Mouse (Mus musculus) limb, embryonic 11.5 days (tissue): ENCODE measurements at regions not wholly inside any gene's neighbourhood (a gene's known extent, or its start where the extent isn't known, plus 50 kb on each side); places are given as distances from the start of the nearest gene placed in this dataset.

ENCODE experiments used
- ATAC-seq: fragments of 200-750 bp; cut with Nextera tagmentation; 2 replicates; pipeline ENCODE4 v1.8.0; 2017; ENCODE audit warnings: low read depth; ENCODE audit not compliant: insufficient number of reproducible peaks, low FRiP score, low TSS enrichment
- DNase-seq: peaks from one replicate; pipeline ENCODE4 v3.0.0-alpha.2; 2015; ENCODE audit warnings: low spot score
- H3K27ac ChIP-seq: fragments of 300-500 bp; sonication (generic); replicated peaks from 2 replicates; pipeline ENCODE4 v1.5.1; 2014; ENCODE audit warnings: low read depth, mild to moderate bottlenecking, low read length
- H3K27me3 ChIP-seq: fragments of 300-500 bp; sonication (generic); 2 replicates; pipeline ENCODE4 v1.6.1; 2014; ENCODE audit warnings: mild to moderate bottlenecking, low read length, mixed read lengths; ENCODE audit not compliant: control insufficient read depth, insufficient read depth
- H3K36me3 ChIP-seq: fragments of 300-500 bp; sonication (generic); 2 replicates; pipeline ENCODE4 v1.6.1; 2014; ENCODE audit warnings: mild to moderate bottlenecking, low read length, moderate library complexity, mixed read lengths; ENCODE audit not compliant: control insufficient read depth, insufficient read depth
- H3K4me1 ChIP-seq: fragments of 300-500 bp; sonication (generic); 2 replicates; pipeline ENCODE4 v1.6.1; 2014; ENCODE audit warnings: low read length, mixed read lengths; ENCODE audit not compliant: control insufficient read depth, insufficient read depth
- H3K4me2 ChIP-seq: fragments of 300-500 bp; sonication (generic); 2 replicates; pipeline ENCODE4 v1.6.1; 2014; ENCODE audit warnings: low read depth, mild to moderate bottlenecking, moderate library complexity; ENCODE audit not compliant: severe bottlenecking
- H3K4me3 ChIP-seq: fragments of 300-500 bp; sonication (generic); 2 replicates; pipeline ENCODE4 v1.5.1; 2014; ENCODE audit warnings: low read depth, low read length
- H3K9ac ChIP-seq: fragments of 300-500 bp; sonication (generic); 2 replicates; pipeline ENCODE4 v1.6.1; 2014; ENCODE audit warnings: mild to moderate bottlenecking, low read length
- H3K9me3 ChIP-seq: fragments of 300-500 bp; sonication (generic); 2 replicates; pipeline ENCODE4 v1.6.1; 2016; ENCODE audit warnings: low read length; ENCODE audit not compliant: control insufficient read depth
- WGBS: fragments of 180-500 bp; shearing (Covaris S2); extraction: QIAGEN DNeasy Blood & Tissue Kit; methylation state at CpG from one replicate; pipeline ENCODE4 v1.1.7; 2014; 5-methylcytosine and 5-hydroxymethylcytosine counted together

DNA sequence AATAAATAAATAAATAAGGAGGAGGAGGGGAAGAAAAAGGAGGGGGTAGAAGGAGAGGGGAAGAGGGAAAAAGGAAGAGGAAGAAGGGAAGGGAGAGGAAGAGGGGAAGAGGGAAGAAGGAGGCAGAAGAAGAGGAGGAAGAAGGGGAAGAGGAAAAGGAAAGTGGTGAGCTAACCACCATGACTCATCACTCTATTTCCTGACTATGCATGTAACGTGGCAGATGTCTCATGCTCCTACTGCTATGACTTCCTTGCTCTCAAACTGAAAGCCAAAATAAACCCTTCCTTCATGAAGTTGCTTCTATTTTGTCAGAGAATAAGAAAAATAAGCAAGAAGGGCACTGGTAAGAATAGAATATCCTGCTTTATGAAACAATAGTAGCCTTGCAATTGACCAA lies 242.1 kb upstream of the Rack1 start:
- H3K4me3 ChIP-seq: no peak overlapping the region
- H3K4me1 ChIP-seq: no peaks in the 10 kb centered on the region
- H3K27me3 ChIP-seq: no peaks in the 10 kb centered on the region
- no peak overlapping the region for H3K27ac ChIP-seq
- 82% methylated on average over 1 of the region's 1 CpGs for WGBS
- ATAC-seq (no peak), DNase-seq (no peak)
- H3K36me3 ChIP-seq: no peaks in the 10 kb centered on the region
- H3K9ac ChIP-seq: no peak overlapping the region
- no peaks in the 10 kb centered on the region for H3K9me3 ChIP-seq
- no peak overlapping the region for H3K4me2 ChIP-seq

DNA sequence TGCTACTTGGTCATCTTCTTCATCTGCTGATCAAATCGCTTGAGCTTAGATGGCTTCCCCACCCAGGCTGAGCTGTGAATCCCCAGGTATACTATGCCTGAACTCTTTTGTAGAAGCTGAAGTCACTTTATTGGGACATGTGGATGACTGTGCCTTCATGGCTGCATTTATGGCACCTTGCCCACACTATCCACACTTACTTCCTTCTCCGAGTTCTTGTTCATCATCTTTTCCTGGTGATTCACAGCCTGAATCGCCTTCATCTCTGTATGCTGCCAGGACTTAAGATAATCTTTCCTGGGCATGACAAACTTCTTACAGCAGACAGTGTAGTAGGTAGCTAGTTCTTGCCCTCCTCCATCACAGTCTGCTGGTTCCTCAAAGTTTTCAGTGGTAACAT lies 248.1 kb upstream of the Rack1 start:
- 89% methylated on average over 3 of the region's 3 CpGs for WGBS

GRCm38 (mm10) chr11:48551201-48551600 lies 248.9 kb upstream of the Rack1 start:
- Histone ChIP-seq H3K4me1 (no peaks in the 10 kb centered on the region), H3K27me3 (no peaks in the 10 kb centered on the region), H3K9me3 (no peaks in the 10 kb centered on the region), H3K4me2 (no peak overlapping the region), H3K4me3 (no peak overlapping the region), H3K9ac (no peak overlapping the region), H3K36me3 (no peaks in the 10 kb centered on the region), H3K27ac (no peak overlapping the region)
- 90% methylated on average over 2 of the region's 2 CpGs for WGBS
- no peak for ATAC-seq
- no peak for DNase-seq

More for the DNA sequence above, 248.1 kb upstream of the Rack1 start:
- Histone ChIP-seq H3K9ac (no peak overlapping the region), H3K36me3 (no peaks in the 10 kb centered on the region), H3K4me3 (no peak overlapping the region), H3K27ac (no peak overlapping the region), H3K4me1 (no peaks in the 10 kb centered on the region), H3K4me2 (no peak overlapping the region), H3K27me3 (no peaks in the 10 kb centered on the region), H3K9me3 (no peaks in the 10 kb centered on the region)
- DNase-seq: no peak
- no peak for ATAC-seq

GRCm38 (mm10) chr11:48526316-48526715 lies 273.8 kb upstream of the Rack1 start:
- Histone ChIP-seq H3K36me3 (no peaks in the 10 kb centered on the region), H3K4me1 (no peaks in the 10 kb centered on the region), H3K27ac (no peak overlapping the region), H3K9me3 (no peaks in the 10 kb centered on the region), H3K4me3 (no peak overlapping the region), H3K9ac (no peak overlapping the region), H3K27me3 (no peaks in the 10 kb centered on the region), H3K4me2 (no peak overlapping the region)
- ATAC-seq: no peak
- 78% methylated on average over 3 of the region's 3 CpGs for WGBS
- no peak for DNase-seq

DNA sequence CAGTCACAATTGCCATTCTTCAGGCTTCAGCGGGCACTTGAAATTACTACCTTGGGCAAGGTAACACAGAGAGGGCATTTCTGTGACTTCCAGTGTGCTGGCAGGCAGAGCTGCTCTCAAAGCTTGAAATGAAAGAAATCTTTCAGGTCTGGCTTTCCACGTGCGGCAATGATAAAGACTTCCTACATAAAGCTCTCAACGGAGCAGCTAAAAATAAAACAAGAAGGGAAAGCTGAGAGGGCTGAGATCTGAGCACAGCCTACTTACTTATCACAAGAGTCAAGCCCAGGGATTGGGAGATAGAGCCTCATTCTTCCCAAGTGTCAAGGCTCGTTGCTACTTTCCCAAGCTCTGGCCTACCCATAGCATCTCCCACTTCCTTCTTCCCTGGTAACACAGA lies 274.6 kb upstream of the Rack1 start:
- H3K4me1 ChIP-seq: no peaks in the 10 kb centered on the region
- no peak for DNase-seq
- ATAC-seq: no peak
- H3K9me3 ChIP-seq: no peaks in the 10 kb centered on the region
- no peak overlapping the region for H3K4me3 ChIP-seq
- no peaks in the 10 kb centered on the region for H3K36me3 ChIP-seq
- H3K27ac ChIP-seq: no peak overlapping the region
- 91% methylated on average over 5 of the region's 5 CpGs for WGBS
- H3K4me2 ChIP-seq: no peak overlapping the region
- no peak overlapping the region for H3K9ac ChIP-seq
- H3K27me3 ChIP-seq: no peaks in the 10 kb centered on the region

- no peak overlapping the region for H3K4me2 ChIP-seq
- ATAC-seq: no peak
- H3K27me3 ChIP-seq: no peaks in the 10 kb centered on the region
- no peak for DNase-seq
- H3K27ac ChIP-seq: no peak overlapping the region
- no peaks in the 10 kb centered on the region for H3K36me3 ChIP-seq
- no peaks in the 10 kb centered on the region for H3K9me3 ChIP-seq
- no peak overlapping the region for H3K4me3 ChIP-seq
- 79% methylated on average over 3 of the region's 3 CpGs for WGBS
- H3K4me1 ChIP-seq: no peaks in the 10 kb centered on the region
- no peak overlapping the region for H3K9ac ChIP-seq
These were observed 293.2 kb upstream of the Rack1 start for GRCm38 (mm10) chr11:48506886-48507285.

DNA sequence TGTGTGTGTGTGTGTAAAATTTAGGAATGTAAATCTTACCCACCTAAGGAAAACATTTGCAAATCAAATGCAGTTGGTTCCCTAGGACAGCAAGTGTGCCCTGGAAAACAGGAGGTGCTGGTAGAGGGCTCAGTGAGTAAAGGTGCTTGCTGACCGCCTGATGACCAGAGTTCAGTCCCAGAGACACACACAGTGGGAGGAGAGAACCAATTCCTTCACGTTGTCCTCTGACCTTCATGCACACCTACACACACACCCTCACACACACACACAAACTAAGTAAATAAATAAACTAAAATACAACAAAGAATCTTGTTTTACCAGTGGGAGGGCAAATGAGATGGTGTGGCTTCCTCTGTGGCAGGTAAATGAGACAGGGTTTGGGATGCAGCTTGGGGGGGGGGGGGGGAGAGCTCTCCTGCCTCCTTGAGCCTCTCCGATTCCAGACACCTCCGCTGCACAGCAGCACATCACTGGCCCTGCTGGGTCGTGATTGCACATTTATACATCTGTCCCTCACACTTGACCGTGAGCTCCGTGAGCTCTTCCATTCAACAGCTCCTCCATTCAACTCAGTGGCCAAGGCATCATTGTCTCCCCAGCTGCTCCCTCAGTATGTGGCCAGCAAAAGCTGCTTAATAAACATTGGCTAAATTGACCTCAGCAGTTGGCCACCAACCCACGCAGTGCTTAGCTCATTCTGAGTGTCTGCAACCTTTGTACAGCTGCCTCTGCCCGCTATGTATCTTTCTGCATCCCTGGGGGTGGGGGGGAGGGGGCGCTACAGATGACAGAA lies 297.9 kb upstream of the Rack1 start:
- H3K27ac ChIP-seq: no peak overlapping the region
- H3K9me3 ChIP-seq: no peaks in the 10 kb centered on the region
- DNase-seq (no peak), ATAC-seq (no peak)
- no peak overlapping the region for H3K4me3 ChIP-seq
- H3K4me2 ChIP-seq: no peak overlapping the region
- no peaks in the 10 kb centered on the region for H3K4me1 ChIP-seq
- 64% methylated on average over 10 of the region's 10 CpGs for WGBS
- no peaks in the 10 kb centered on the region for H3K36me3 ChIP-seq
- H3K27me3 ChIP-seq: no peaks in the 10 kb centered on the region
- no peak overlapping the region for H3K9ac ChIP-seq

DNA sequence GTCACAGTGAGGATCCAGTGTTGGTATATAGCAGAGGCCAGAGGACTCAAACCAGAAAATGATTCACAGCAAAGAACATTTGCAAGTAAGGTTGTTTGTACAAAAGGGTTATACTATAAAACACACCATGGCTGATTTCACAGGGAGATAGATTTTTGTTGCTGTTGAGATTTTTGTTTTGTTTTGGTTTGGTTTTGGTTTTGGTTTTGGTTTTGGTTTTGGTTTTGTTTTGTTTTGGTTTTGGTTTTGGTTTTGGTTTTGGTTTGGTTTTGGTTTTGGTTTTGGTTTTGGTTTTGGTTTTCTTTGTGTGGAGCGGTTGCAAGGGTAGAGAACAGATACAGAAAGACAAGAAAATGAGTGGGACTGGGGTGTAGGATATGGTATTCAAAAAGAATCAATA lies 301.1 kb upstream of the Rack1 start:
- Histone ChIP-seq H3K9ac (no peak overlapping the region), H3K27me3 (no peaks in the 10 kb centered on the region), H3K4me3 (no peak overlapping the region), H3K36me3 (no peaks in the 10 kb centered on the region), H3K27ac (no peak overlapping the region), H3K4me2 (no peak overlapping the region), H3K4me1 (no peaks in the 10 kb centered on the region), H3K9me3 (no peaks in the 10 kb centered on the region)
- WGBS: 86% methylated on average over 1 of the region's 1 CpGs
- DNase-seq (no peak), ATAC-seq (no peak)

- no peak for ATAC-seq
- no peaks in the 10 kb centered on the region for H3K36me3 ChIP-seq
- no peak for DNase-seq
- H3K4me1 ChIP-seq: no peaks in the 10 kb centered on the region
- no peak overlapping the region for H3K4me3 ChIP-seq
- no peak overlapping the region for H3K27ac ChIP-seq
- H3K27me3 ChIP-seq: no peaks in the 10 kb centered on the region
- no peak overlapping the region for H3K4me2 ChIP-seq
- H3K9me3 ChIP-seq: no peaks in the 10 kb centered on the region
- no peak overlapping the region for H3K9ac ChIP-seq
- 57% methylated on average over 1 of the region's 1 CpGs for WGBS
These were observed 311.8 kb upstream of the Rack1 start for GRCm38 (mm10) chr11:48488308-48488707.
